12 mouse cellular contexts compared by ENCODE assay signal in genomic region chr9:65041430-65041829, GRCm38 (mm10). TPM values are rescaled to one million over a fixed set of nuclear protein-coding genes. Genes with fewer than 3 reads are reported as not detected.
A peak's percentile ranks its signal among the peaks of the same experiment; 100 is the strongest.
DNase-seq lines count a peak whose midpoint lies in the region; ATAC-seq and TF ChIP-seq lines count a peak whose summit lies in the region.
"Had no signal": no experiment of that assay in that cellular context is flagged by ENCODE, and none has a peak within 500 bp of the region (broad histone marks: within the 10 kb centered on the region; RNA-seq: fewer than 3 reads in every experiment).

No protein-coding gene starts in this region.

- TF ChIP-seq EP300 in CH12.LX (IDR thresholded peaks at IDR 0.05; ENCODE audit: low read length), result no peak

- no peaks in the 10 kb centered on the region for H3K27me3 ChIP-seq in hindbrain, postnatal 0 days (ENCODE audit: insufficient read depth, low read length)
- no peaks in the 10 kb centered on the region for H3K27me3 ChIP-seq in hindbrain, embryonic 14.5 days (ENCODE audit: control insufficient read depth, insufficient read depth, low read length)
- no peaks in the 10 kb centered on the region for H3K27me3 ChIP-seq in CH12.LX (replicated peaks)
- H3K27me3 ChIP-seq: hindbrain, embryonic 13.5 days; liver, embryonic 13.5 days; neural tube, embryonic 12.5 days had no signal

- TF ChIP-seq RAD21 in CH12.LX (IDR thresholded peaks at IDR 0.05; ENCODE audit: low read depth, low read length), result no peak

- H3K9me3 ChIP-seq in hindbrain, postnatal 0 days (ENCODE audit: low read length), result no peaks in the 10 kb centered on the region
- no peaks in the 10 kb centered on the region for H3K9me3 ChIP-seq in hindbrain, embryonic 14.5 days (ENCODE audit: control insufficient read depth, low read length)
- H3K9me3 ChIP-seq in CH12.LX (replicated peaks; ENCODE audit: low read length), result peaks cover 2% of the 10 kb centered on the region
- H3K9me3 ChIP-seq: hindbrain, embryonic 13.5 days; liver, embryonic 13.5 days; neural tube, embryonic 12.5 days had no signal

- no peak overlapping the region for H3K4me3 ChIP-seq in hindbrain, postnatal 0 days (ENCODE audit: low read length)
- H3K4me3 ChIP-seq in hindbrain, embryonic 14.5 days (replicated peaks; ENCODE audit: low read length), result no peak overlapping the region
- H3K4me3 ChIP-seq in CH12.LX (replicated peaks in 1 of 3; ENCODE audit: low read depth in 2 of 3, low read length in 2 of 3, poor library complexity in 1 of 3), result no peak overlapping the region
- H3K4me3 ChIP-seq: erythroblast, embryonic 14.5 days; hindbrain, embryonic 13.5 days; liver, embryonic 13.5 days; neural tube, embryonic 12.5 days had no signal

- dilution Hi-C loops in CH12.LX (cut with MboI; ENCODE audit: extremely low pct_ligation_motif_present, extremely low pct_unique_long_range_greater_than_20kb, low sequenced_read_pairs), result no loop called here

- H3K27ac ChIP-seq in hindbrain, postnatal 0 days, result no peak overlapping the region
- H3K27ac ChIP-seq in hindbrain, embryonic 14.5 days, result no peak overlapping the region
- H3K27ac ChIP-seq in CH12.LX (ENCODE audit: insufficient read depth, low read depth), result no peak overlapping the region
- H3K27ac ChIP-seq: hindbrain, embryonic 13.5 days; liver, embryonic 13.5 days; neural tube, embryonic 12.5 days had no signal

- H3K36me3 ChIP-seq in hindbrain, postnatal 0 days (ENCODE audit: insufficient read depth, low read length), result peaks cover 38% of the 10 kb centered on the region
- peaks cover 88% of the 10 kb centered on the region for H3K36me3 ChIP-seq in hindbrain, embryonic 14.5 days (replicated peaks; ENCODE audit: control insufficient read depth, insufficient read depth)
- H3K36me3 ChIP-seq in CH12.LX (replicated peaks in 1 of 2; ENCODE audit: control insufficient read depth in 1 of 2, insufficient read depth in 1 of 2, low read length in 1 of 2), result peaks cover 56 to 84% of the 10 kb centered on the region in 2 experiments

- 96% methylated on average over 5 of the region's 5 CpGs for WGBS in hindbrain, postnatal 0 days
- WGBS in hindbrain, embryonic 14.5 days, result 98% methylated on average over 5 of the region's 5 CpGs

- no peak for DNase-seq in hindbrain, postnatal 0 days (ENCODE audit: low spot score)
- DNase-seq in hindbrain, embryonic 14.5 days (ENCODE audit: low spot score), result no peak
- peak; percentile 45 for DNase-seq in 416B (ENCODE audit: low read depth)
- DNase-seq in CH12.LX (ENCODE audit: extremely low read depth), result peak; percentile 31
- no peak for DNase-seq in layer of hippocampus, postnatal 36 days
- no peak for DNase-seq in cerebellum, adult 9-10 months
- DNase-seq: cerebellum, adult 9-11 months; liver, embryonic 13.5 days had no signal

- no peak for ATAC-seq in hindbrain, postnatal 0 days
- no peak for ATAC-seq in hindbrain, embryonic 14.5 days (ENCODE audit: low FRiP score)
- 0 out of 2 replicates have a peak, but pooled peaks have one; percentile 15 for ATAC-seq in common myeloid progenitor, adult 5-6 weeks (replicated peaks; ENCODE audit: low read depth, poor library complexity, severe bottlenecking)

- H3K9ac ChIP-seq in hindbrain, postnatal 0 days (replicated peaks; ENCODE audit: low read length), result no peak overlapping the region
- H3K9ac ChIP-seq in hindbrain, embryonic 14.5 days, result no peak overlapping the region
- no peak overlapping the region for H3K9ac ChIP-seq in CH12.LX (ENCODE audit: insufficient read depth, low read depth)
- H3K9ac ChIP-seq: hindbrain, embryonic 13.5 days; liver, embryonic 13.5 days; neural tube, embryonic 12.5 days had no signal

- in situ Hi-C loops in CH12.LX (cut with MboI; ENCODE audit: low pct_ligation_motif_present, low pct_unique_long_range_greater_than_20kb, low sequenced_read_pairs), result no loop called here

- H3K79me2 ChIP-seq in CH12.LX (replicated peaks; ENCODE audit: control insufficient read depth, extremely low read depth, insufficient read depth, poor library complexity, severe bottlenecking), result peaks cover 5% of the 10 kb centered on the region; the same call in 1 of the 2 replicates

- no peaks in the 10 kb centered on the region for H3K4me1 ChIP-seq in hindbrain, postnatal 0 days (ENCODE audit: insufficient read depth, low read length)
- H3K4me1 ChIP-seq in hindbrain, embryonic 14.5 days (replicated peaks; ENCODE audit: control insufficient read depth, insufficient read depth, low read length), result no peaks in the 10 kb centered on the region
- H3K4me1 ChIP-seq in CH12.LX (ENCODE audit: control insufficient read depth in 1 of 2, insufficient read depth in 2 of 2), result no peaks in the 10 kb centered on the region; a peak in 1 of 4 replicates
- H3K4me1 ChIP-seq: hindbrain, embryonic 13.5 days; neural tube, embryonic 12.5 days had no signal

- TF ChIP-seq CTCF in hindbrain, postnatal 0 days (IDR thresholded peaks at IDR 0.05; ENCODE audit: low read depth), result peak; percentile 49
- peak; percentile 19 to 22; a peak in 2 of 4 replicates for TF ChIP-seq CTCF in CH12.LX (conservative IDR thresholded peaks at IDR 0.05 in 1 of 2, IDR thresholded peaks at IDR 0.05 in 1 of 2; ENCODE audit: low read depth in 2 of 2, low read length in 2 of 2)

- no peak overlapping the region for H3K4me2 ChIP-seq in hindbrain, postnatal 0 days (ENCODE audit: low read depth, low read length)
- no peak overlapping the region for H3K4me2 ChIP-seq in hindbrain, embryonic 14.5 days (replicated peaks)
- no peak overlapping the region for H3K4me2 ChIP-seq in CH12.LX (ENCODE audit: insufficient read depth, low read depth, poor library complexity, severe bottlenecking)
- H3K4me2 ChIP-seq: hindbrain, embryonic 13.5 days; liver, embryonic 13.5 days; neural tube, embryonic 12.5 days had no signal

- TF ChIP-seq POLR2A in CH12.LX (IDR thresholded peaks at IDR 0.05; ENCODE audit: low read depth, low read length), result no peak

TF ChIP-seq in CH12.LX, 34 proteins besides CTCF, POLR2A, EP300 and RAD21:
- TF ChIP-seq ZNF384 (IDR thresholded peaks at IDR 0.05; ENCODE audit: low read depth, low read length), result no peak
- no peak for TF ChIP-seq KAT2A (IDR thresholded peaks at IDR 0.05; ENCODE audit: insufficient replicate concordance, low read length)
- TF ChIP-seq SIN3A (IDR thresholded peaks at IDR 0.05; ENCODE audit: low read length), result no peak
- no peak for TF ChIP-seq MYC (IDR thresholded peaks at IDR 0.05; ENCODE audit: low read depth, low read length)
- TF ChIP-seq ZKSCAN1 (IDR thresholded peaks at IDR 0.05; ENCODE audit: borderline replicate concordance, low read depth, low read length), result no peak
- no peak for TF ChIP-seq CHD2 (IDR thresholded peaks at IDR 0.05; ENCODE audit: low read length)
- no peak for TF ChIP-seq NELFE (IDR thresholded peaks at IDR 0.05; ENCODE audit: low read depth, low read length)
- no peak for TF ChIP-seq MEF2A (IDR thresholded peaks at IDR 0.05; ENCODE audit: borderline replicate concordance, low read depth, low read length)
- TF ChIP-seq MAZ (IDR thresholded peaks at IDR 0.05; ENCODE audit: low read depth, low read length), result no peak
- TF ChIP-seq SMC3 (IDR thresholded peaks at IDR 0.05; ENCODE audit: low read depth, low read length), result no peak
- no peak for TF ChIP-seq BHLHE40 (IDR thresholded peaks at IDR 0.05; ENCODE audit: low read depth, low read length)
- TF ChIP-seq RCOR1 (conservative IDR thresholded peaks at IDR 0.05; ENCODE audit: low read depth, low read length), result no peak
- no peak for TF ChIP-seq E2F4 (IDR thresholded peaks at IDR 0.05; ENCODE audit: insufficient replicate concordance, low read depth, low read length)

RNA-seq across cellular contexts. Expression of gene Dpp8, which starts 9.2 kb away (rescaled TPM):
- 77.2 and 84.1 TPM in 2 replicates for total RNA-seq in hindbrain, postnatal 0 days (2014; rRNA removed)
- 26.9 and 27.7 TPM in 2 replicates for polyA plus RNA-seq in hindbrain, postnatal 0 days (2015; fragmentation: Nextera tagmentation; extraction: Ambion mirVana)
- 33.9 and 39.5 TPM in 2 replicates for polyA plus RNA-seq in hindbrain, embryonic 14.5 days (2014; fragmentation: Nextera tagmentation; extraction: Ambion mirVana)
- total RNA-seq in CH12.LX (2012; rRNA removed) (35.3 and 36.0 TPM in 2 replicates), CH12.LX (2014; rRNA removed) (39.9 and 44.0 TPM in 2 replicates)
- 41.8 and 53.2 TPM in 2 replicates for polyA plus RNA-seq in CH12.LX (2012; ENCODE audit: insufficient read length, low read depth)
- 88.1 and 91.0 TPM in 2 replicates for total RNA-seq in common myeloid progenitor, adult 5-6 weeks (2017)
- 100 to 1,000 TPM; 162 to 163 TPM for total RNA-seq in layer of hippocampus, postnatal 36 days (2021)

RNA-seq across cellular contexts. Expression of gene Hacd3, which starts 19.9 kb away (rescaled TPM):
- total RNA-seq in hindbrain, postnatal 0 days (2014; rRNA removed), result 191 and 204 TPM in 2 replicates
- polyA plus RNA-seq in hindbrain, postnatal 0 days (2015; fragmentation: Nextera tagmentation; extraction: Ambion mirVana), result 193 and 205 TPM in 2 replicates
- 149 and 185 TPM in 2 replicates for polyA plus RNA-seq in hindbrain, embryonic 14.5 days (2014; fragmentation: Nextera tagmentation; extraction: Ambion mirVana)
- 30.4 and 36.5 TPM in 2 replicates for total RNA-seq in CH12.LX (2012; rRNA removed)
- 68.7 and 72.7 TPM in 2 replicates for total RNA-seq in CH12.LX (2014; rRNA removed)
- 36.9 and 41.5 TPM in 2 replicates for polyA plus RNA-seq in CH12.LX (2012; ENCODE audit: insufficient read length, low read depth)
- total RNA-seq in common myeloid progenitor, adult 5-6 weeks (2017), result 53.3 and 55.0 TPM in 2 replicates
- total RNA-seq in layer of hippocampus, postnatal 36 days (2021), result 100 to 1,000 TPM; 165 to 172 TPM

RNA-seq across cellular contexts. Expression of gene Igdcc4, which starts 59.9 kb away (rescaled TPM):
- 51.1 and 56.8 TPM in 2 replicates for total RNA-seq in hindbrain, postnatal 0 days (2014; rRNA removed)
- polyA plus RNA-seq in hindbrain, postnatal 0 days (2015; fragmentation: Nextera tagmentation; extraction: Ambion mirVana), result 12.2 and 13.2 TPM in 2 replicates
- polyA plus RNA-seq in hindbrain, embryonic 14.5 days (2014; fragmentation: Nextera tagmentation; extraction: Ambion mirVana), result 18.9 and 19.4 TPM in 2 replicates
- total RNA-seq in CH12.LX (2012; rRNA removed) (0.04 and 0.13 TPM in 2 replicates), CH12.LX (2014; rRNA removed) (not detected in 2 replicates)
- polyA plus RNA-seq in CH12.LX (2012; ENCODE audit: insufficient read length, low read depth), result 0.11 and 0.23 TPM in 2 replicates
- 0.15 and 0.41 TPM in 2 replicates for total RNA-seq in common myeloid progenitor, adult 5-6 weeks (2017)
- 10 to 100 TPM; 33.2 to 36.4 TPM for total RNA-seq in layer of hippocampus, postnatal 36 days (2021)
- polyA plus RNA-seq: erythroblast, embryonic 14.5 days had no signal

Comparison
In these comparisons a context has a peak if more than half of its experiments do, and no peak if none do; other contexts are left out.
1. DNase-seq: peak in 416B (single experiment) and CH12.LX (single experiment); none in hindbrain, postnatal 0 days (single experiment), hindbrain, embryonic 14.5 days (single experiment), layer of hippocampus, postnatal 36 days (0 of 2) and cerebellum, adult 9-10 months (single experiment).
2. RNA of gene Igdcc4, which starts 59.9 kb away (total RNA-seq): 51.1 to 56.8 TPM in hindbrain, postnatal 0 days and 33.2 to 36.4 TPM in layer of hippocampus, postnatal 36 days; 0.15 to 0.41 TPM in common myeloid progenitor, adult 5-6 weeks and 0.04 to 0.13 TPM in CH12.LX; every median in the first group is over 10 times any median in the second.